Comparison of ENCODE assay signal across 8 mouse cellular contexts in genomic region chr2:172824906-172825784, GRCm38 (mm10).
A peak's percentile ranks its signal among the peaks of the same experiment; 100 is the strongest.
DNase-seq lines count a peak whose midpoint lies in the region; ATAC-seq lines count a peak whose summit lies in the region.

No protein-coding gene starts in this region.

- peak overlapping the region; percentile 46 for H3K4me2 ChIP-seq in forebrain, embryonic 14.5 days (ENCODE audit: low read length)
- H3K4me2 ChIP-seq in stomach, embryonic 14.5 days (replicated peaks; ENCODE audit: low read depth, low read length) = peak overlapping the region; percentile 40

- no peak overlapping the region; the same call in 1 of the 2 replicates for H3K4me3 ChIP-seq in forebrain, embryonic 14.5 days (ENCODE audit: low read depth, low read length)
- H3K4me3 ChIP-seq in hindbrain, embryonic 10.5 days = peak overlapping the region; percentile 34
- peak overlapping the region; percentile 15; the same call in 1 of the 2 replicates for H3K4me3 ChIP-seq in stomach, embryonic 14.5 days (ENCODE audit: low read depth, low read length)

- peak; percentile 80 for ATAC-seq in forebrain, embryonic 14.5 days
- ATAC-seq in megakaryocyte progenitor cell, adult 5-6 weeks (replicated peaks; ENCODE audit: poor library complexity) = peak; percentile 56
- peak; percentile 21; the same call in 1 of the 2 replicates for ATAC-seq in stomach, embryonic 14.5 days (ENCODE audit: insufficient number of reproducible peaks, insufficient read depth, low FRiP score, low read depth)
- no peak for ATAC-seq in monocyte, adult 5-6 weeks (replicated peaks; ENCODE audit: insufficient number of reproducible peaks, low FRiP score, low TSS enrichment, poor library complexity, severe bottlenecking)

- H3K27me3 ChIP-seq in forebrain, embryonic 14.5 days (replicated peaks; ENCODE audit: control insufficient read depth, insufficient read depth, low read length) = 0 out of 2 replicates have a peak, but pooled peaks cover 6% of the 10 kb centered on the region
- H3K27me3 ChIP-seq in hindbrain, embryonic 10.5 days (ENCODE audit: insufficient read depth, poor library complexity, severe bottlenecking) = peaks cover 91% of the 10 kb centered on the region
- H3K27me3 ChIP-seq in stomach, embryonic 14.5 days (ENCODE audit: control insufficient read depth, insufficient read depth, low read length) = no peaks in the 10 kb centered on the region

- peaks cover 5% of the 10 kb centered on the region; the same call in 1 of the 2 replicates for H3K4me1 ChIP-seq in forebrain, embryonic 14.5 days (ENCODE audit: control insufficient read depth, insufficient read depth, low read length)
- peaks cover 45% of the 10 kb centered on the region for H3K4me1 ChIP-seq in hindbrain, embryonic 10.5 days (replicated peaks)
- no peaks in the 10 kb centered on the region for H3K4me1 ChIP-seq in stomach, embryonic 14.5 days (ENCODE audit: control insufficient read depth, insufficient read depth, low read length)

- WGBS in forebrain, embryonic 14.5 days = 16% methylated on average over 43 of the region's 43 CpGs
- 20% methylated on average over 43 of the region's 43 CpGs for WGBS in hindbrain, embryonic 10.5 days
- WGBS in stomach, embryonic 14.5 days = 17% methylated on average over 43 of the region's 43 CpGs

- DNase-seq in ovary, postnatal 10 days (ENCODE audit: low spot score) = peak; percentile 47
- no peak for DNase-seq in ovary, adult 18-20 months (ENCODE audit: low spot score)
- DNase-seq in forebrain, embryonic 14.5 days (ENCODE audit: low spot score) = peak; percentile 78
- DNase-seq in hindbrain, embryonic 10.5 days (ENCODE audit: low spot score) = peak; percentile 75
- DNase-seq in layer of hippocampus, postnatal 36 days = peak; percentile 38 to 60

- no peaks in the 10 kb centered on the region for H3K36me3 ChIP-seq in forebrain, embryonic 14.5 days (ENCODE audit: control insufficient read depth, insufficient read depth, low read length)
- no peaks in the 10 kb centered on the region for H3K36me3 ChIP-seq in hindbrain, embryonic 10.5 days
- H3K36me3 ChIP-seq in stomach, embryonic 14.5 days (ENCODE audit: control insufficient read depth, insufficient read depth, low read length) = no peaks in the 10 kb centered on the region

- no peak overlapping the region for H3K9ac ChIP-seq in forebrain, embryonic 14.5 days (ENCODE audit: low read length)
- no peak overlapping the region for H3K9ac ChIP-seq in stomach, embryonic 14.5 days (replicated peaks; ENCODE audit: low read depth, low read length)

- H3K9me3 ChIP-seq in forebrain, embryonic 14.5 days (replicated peaks; ENCODE audit: control insufficient read depth, low read length) = no peaks in the 10 kb centered on the region
- H3K9me3 ChIP-seq in hindbrain, embryonic 10.5 days = no peaks in the 10 kb centered on the region
- H3K9me3 ChIP-seq in stomach, embryonic 14.5 days (ENCODE audit: control insufficient read depth, low read depth, low read length) = no peaks in the 10 kb centered on the region

- H3K27ac ChIP-seq in forebrain, embryonic 14.5 days (ENCODE audit: low read depth, low read length) = no peak overlapping the region
- H3K27ac ChIP-seq in hindbrain, embryonic 10.5 days = no peak overlapping the region
- H3K27ac ChIP-seq in stomach, embryonic 14.5 days (ENCODE audit: low read length) = no peak overlapping the region
